Mouse (Mus musculus): ENCODE data around the gene Bsg.

DNA sequence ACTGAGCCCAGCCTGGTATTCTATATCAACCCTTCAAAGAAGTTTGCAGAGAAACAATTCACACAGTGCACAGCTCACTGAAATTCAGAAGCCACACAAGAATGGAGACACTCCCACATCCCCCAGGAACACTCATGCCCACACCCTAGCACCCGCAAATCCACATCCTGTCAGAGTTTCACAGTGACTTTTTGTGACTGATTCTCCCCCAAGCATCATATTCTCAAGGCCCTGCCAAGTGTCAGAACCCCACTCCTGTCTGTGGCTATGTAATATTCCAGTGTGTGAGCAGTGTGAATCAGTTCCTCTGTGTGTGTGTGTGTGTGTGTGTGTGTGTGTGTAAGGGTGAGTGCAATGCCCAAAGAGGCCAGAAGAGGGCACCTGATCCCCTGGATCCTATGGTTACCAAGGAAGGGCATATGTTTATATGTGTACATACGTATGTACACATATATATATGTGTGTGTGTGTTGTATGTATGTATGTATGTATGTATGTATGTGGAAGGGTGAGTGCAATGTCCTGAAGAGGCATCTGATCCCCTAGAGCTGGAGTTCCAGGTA is 12.2 kb upstream of the Bsg start:
- TF ChIP-seq POLR2A (IDR thresholded peaks at IDR 0.05; ENCODE audit: insufficient read length, low read depth) (no peak), MAX (IDR thresholded peaks at IDR 0.05; ENCODE audit: low read depth) (no peak), POLR2AphosphoS2 (IDR thresholded peaks at IDR 0.05; ENCODE audit: insufficient read length, low read depth) (no peak), MYOD1 (IDR thresholded peaks at IDR 0.05; ENCODE audit: control insufficient read depth in 1 of 3, insufficient read length in 2 of 3, low read depth in 2 of 3) (no peak), TCF12 (IDR thresholded peaks at IDR 0.05; ENCODE audit: insufficient read depth, poor library complexity, severe bottlenecking) (no peak), USF1 (IDR thresholded peaks at IDR 0.05; ENCODE audit: low read depth) (no peak), SRF (IDR thresholded peaks at IDR 0.05; ENCODE audit: control insufficient read depth, insufficient read length, low read depth) (no peak)
